Mouse (Mus musculus) bone marrow, adult 2 months (tissue): ENCODE measurements around the gene Zfp719.

Source experiments
- CTCF ChIP-seq: fragments of 200-500 bp; IDR thresholded peaks from 2 replicates; pipeline ENCODE4 v1.5.1; 2011; ENCODE audit warnings: low read length, control low read depth; ENCODE audit not compliant: control insufficient read depth, insufficient read depth
- POLR2A ChIP-seq: fragments of 200-500 bp; IDR thresholded peaks from 2 replicates; pipeline ENCODE4 v1.6.1; 2011; ENCODE audit warnings: low read depth, mild to moderate bottlenecking, control low read depth, low read length, borderline replicate concordance; ENCODE audit not compliant: control insufficient read depth

DNA sequence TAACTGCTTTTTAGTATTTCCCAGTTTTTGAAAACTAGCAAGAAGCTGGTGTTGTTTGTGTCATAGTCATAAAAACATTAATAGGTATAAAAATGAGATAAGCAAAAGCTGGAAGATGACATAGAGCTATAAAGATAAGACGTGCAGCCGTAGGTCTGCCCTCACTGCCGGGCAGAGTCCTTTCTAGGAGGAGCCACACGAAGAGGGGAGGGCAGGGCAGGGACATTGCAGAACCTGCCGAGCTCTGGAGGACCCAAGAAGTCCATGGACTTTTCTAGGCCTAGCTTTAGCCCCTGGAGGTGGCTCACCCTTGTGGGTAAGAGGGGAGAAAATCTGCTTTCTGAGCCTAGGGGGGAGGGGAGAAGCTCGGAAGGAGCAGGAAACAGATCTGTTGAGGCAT is 55.1 kb downstream of the Zfp719 start, which contains the start of gene Ceacam18:
- TF ChIP-seq CTCF = no peak
- TF ChIP-seq POLR2A = no peak
